Mouse (Mus musculus): Measurements from ENCODE around the gene Vps53.

GRCm38 (mm10) chr11:76121086-76121485 is 58.4 kb downstream of the Vps53 start:
- no peak for TF ChIP-seq POLR2A (IDR thresholded peaks at IDR 0.05; ENCODE audit: extremely low read depth, insufficient read depth, low read length)
- no peak for TF ChIP-seq CTCF (IDR thresholded peaks at IDR 0.05; ENCODE audit: low read depth, low read length)
